Comparison of ENCODE assay signal across 9 mouse cellular contexts in the genomic region with DNA sequence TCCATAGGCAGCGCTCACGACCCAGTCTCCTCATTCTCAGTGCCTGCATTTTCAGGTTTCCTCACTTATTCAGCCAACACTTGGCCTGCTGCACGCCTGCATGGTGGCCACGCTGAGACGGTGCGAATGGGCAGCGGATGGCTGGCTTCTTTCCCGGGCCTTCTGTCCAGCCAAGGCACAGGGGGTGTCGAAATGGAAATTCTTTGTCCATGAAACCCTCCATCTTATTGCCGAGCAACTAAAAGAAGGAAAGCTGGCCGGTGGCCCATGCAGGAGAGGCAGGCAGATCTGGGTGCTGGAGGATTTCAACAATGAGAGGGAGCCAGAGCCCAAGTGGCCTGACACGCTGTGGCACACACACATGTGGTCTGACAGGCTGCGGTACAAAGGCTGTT. TPM values are rescaled to one million over a fixed set of nuclear protein-coding genes. Genes with fewer than 3 reads are reported as not detected.
DNase-seq lines count a peak whose midpoint lies in the region; ATAC-seq lines count a peak whose summit lies in the region.
"Had no signal": no experiment of that assay in that cellular context is flagged by ENCODE, and none has a peak within 500 bp of the region (broad histone marks: within the 10 kb centered on the region; RNA-seq: fewer than 3 reads in every experiment).

No protein-coding gene starts in this region.

- H3K4me3 ChIP-seq in midbrain, embryonic 13.5 days (replicated peaks) = no peak overlapping the region
- no peak overlapping the region for H3K4me3 ChIP-seq in intestine, embryonic 15.5 days (replicated peaks)
- H3K4me3 ChIP-seq: liver, embryonic 15.5 days had no signal

- no peak overlapping the region for H3K9ac ChIP-seq in midbrain, embryonic 13.5 days (replicated peaks)
- H3K9ac ChIP-seq in intestine, embryonic 15.5 days = no peak overlapping the region
- H3K9ac ChIP-seq: liver, embryonic 15.5 days had no signal

- H3K27ac ChIP-seq in midbrain, embryonic 13.5 days = peak overlapping the region; percentile 67
- no peak overlapping the region for H3K27ac ChIP-seq in intestine, embryonic 15.5 days
- H3K27ac ChIP-seq: liver, embryonic 15.5 days had no signal

- 63% methylated on average over 13 of the region's 13 CpGs for WGBS in midbrain, embryonic 13.5 days
- WGBS in intestine, embryonic 15.5 days = 90% methylated on average over 13 of the region's 13 CpGs

- H3K27me3 ChIP-seq in midbrain, embryonic 13.5 days = no peaks in the 10 kb centered on the region
- H3K27me3 ChIP-seq in intestine, embryonic 15.5 days (replicated peaks) = no peaks in the 10 kb centered on the region
- H3K27me3 ChIP-seq: liver, embryonic 15.5 days had no signal

- DNase-seq in NIH3T3 (ENCODE audit: low read depth) = peak; percentile 89
- peak; percentile 47 for DNase-seq in brain, embryonic 18.5 days (ENCODE audit: low read depth, low spot score)
- peak; percentile 62 to 70 for DNase-seq in frontal cortex, postnatal 10 days (ENCODE audit: low spot score in 2 of 2)
- peak; percentile 46 to 69 for DNase-seq in layer of hippocampus, adult 18-20 months (ENCODE audit: low spot score in 2 of 2)
- DNase-seq in embryo, embryonic 10 days (ENCODE audit: low spot score) = no peak

- H3K4me2 ChIP-seq in midbrain, embryonic 13.5 days (replicated peaks) = no peak overlapping the region
- no peak overlapping the region for H3K4me2 ChIP-seq in intestine, embryonic 15.5 days (replicated peaks)
- H3K4me2 ChIP-seq: liver, embryonic 15.5 days had no signal

- H3K4me1 ChIP-seq in midbrain, embryonic 13.5 days (replicated peaks) = peaks cover 15% of the 10 kb centered on the region
- H3K4me1 ChIP-seq in intestine, embryonic 15.5 days (replicated peaks) = no peaks in the 10 kb centered on the region; the same call in 1 of the 2 replicates
- H3K4me1 ChIP-seq: liver, embryonic 15.5 days had no signal

- peak; percentile 76 for ATAC-seq in midbrain, embryonic 13.5 days
- ATAC-seq in intestine, embryonic 15.5 days = no peak
- ATAC-seq in activated CD4-positive, CD25-positive, alpha-beta regulatory T cell, adult 4 months = no peak

- H3K9me3 ChIP-seq in midbrain, embryonic 13.5 days = no peaks in the 10 kb centered on the region
- H3K9me3 ChIP-seq in intestine, embryonic 15.5 days = no peaks in the 10 kb centered on the region
- H3K9me3 ChIP-seq: liver, embryonic 15.5 days had no signal

- no peaks in the 10 kb centered on the region for H3K36me3 ChIP-seq in midbrain, embryonic 13.5 days
- H3K36me3 ChIP-seq in intestine, embryonic 15.5 days = no peaks in the 10 kb centered on the region
- H3K36me3 ChIP-seq: liver, embryonic 15.5 days had no signal

RNA-seq across cellular contexts. Expression of gene Fank1, which starts 10.8 kb away (rescaled TPM):
- 1 to 10 TPM; 2.2 to 2.8 TPM for total RNA-seq in layer of hippocampus, adult 18-20 months (2021)
- 2.7 and 3.8 TPM in 2 replicates for polyA plus RNA-seq in midbrain, embryonic 13.5 days (2015; fragmentation: Nextera tagmentation; extraction: Ambion mirVana)
- 0.83 and 1.1 TPM in 2 replicates for polyA plus RNA-seq in intestine, embryonic 15.5 days (2015; fragmentation: Nextera tagmentation; extraction: Ambion mirVana)
- polyA plus RNA-seq in activated CD4-positive, CD25-positive, alpha-beta regulatory T cell, adult 4 months (2017; shearing (Covaris generic)) = not detected
- polyA plus RNA-seq: liver, embryonic 15.5 days had no signal

RNA-seq across cellular contexts. Expression of gene Dhx32, which starts 16.7 kb away (rescaled TPM):
- total RNA-seq in layer of hippocampus, adult 18-20 months (2021) = 10 to 100 TPM; 35.4 to 36.5 TPM
- polyA plus RNA-seq in midbrain, embryonic 13.5 days (2015; fragmentation: Nextera tagmentation; extraction: Ambion mirVana) = 45.8 and 46.9 TPM in 2 replicates
- polyA plus RNA-seq in intestine, embryonic 15.5 days (2015; fragmentation: Nextera tagmentation; extraction: Ambion mirVana) = 76.2 and 77.3 TPM in 2 replicates
- 10 to 100 TPM in 1 of 2 experiments, 1 to 10 TPM in 1; 8.3 to 10.4 TPM for polyA plus RNA-seq in activated CD4-positive, CD25-positive, alpha-beta regulatory T cell, adult 4 months (2017; shearing (Covaris generic))

RNA-seq across cellular contexts. Expression of gene Uros, which starts 56.0 kb away (rescaled TPM):
- total RNA-seq in layer of hippocampus, adult 18-20 months (2021) = 10 to 100 TPM; 18.4 to 19.1 TPM
- 58.6 and 59.0 TPM in 2 replicates for polyA plus RNA-seq in midbrain, embryonic 13.5 days (2015; fragmentation: Nextera tagmentation; extraction: Ambion mirVana)
- 33.6 and 34.7 TPM in 2 replicates for polyA plus RNA-seq in intestine, embryonic 15.5 days (2015; fragmentation: Nextera tagmentation; extraction: Ambion mirVana)
- 10 to 100 TPM; 22.5 to 36.3 TPM for polyA plus RNA-seq in activated CD4-positive, CD25-positive, alpha-beta regulatory T cell, adult 4 months (2017; shearing (Covaris generic))

RNA-seq across cellular contexts. Expression of gene Bccip, which starts 56.7 kb away (rescaled TPM):
- total RNA-seq in layer of hippocampus, adult 18-20 months (2021) = 10 to 100 TPM; 64.7 to 67.8 TPM
- 110 TPM in 2 replicates for polyA plus RNA-seq in midbrain, embryonic 13.5 days (2015; fragmentation: Nextera tagmentation; extraction: Ambion mirVana)
- 165 TPM in 2 replicates for polyA plus RNA-seq in intestine, embryonic 15.5 days (2015; fragmentation: Nextera tagmentation; extraction: Ambion mirVana)
- polyA plus RNA-seq in activated CD4-positive, CD25-positive, alpha-beta regulatory T cell, adult 4 months (2017; shearing (Covaris generic)) = 100 to 1,000 TPM; 196 to 216 TPM
